Mouse (Mus musculus) intestine, embryonic 14.5 days (tissue): ENCODE measurements around the gene Patj. TPM values are rescaled to one million over a fixed set of nuclear protein-coding genes. Genes with fewer than 3 reads are reported as not detected.

ENCODE experiments used
- ATAC-seq: fragments of 200-750 bp; cut with Nextera tagmentation; replicated peaks from 2 replicates; pipeline ENCODE4 v1.8.0; 2017; ENCODE audit warnings: low read depth, moderate number of reproducible peaks, moderate TSS enrichment, moderate library complexity; ENCODE audit not compliant: low FRiP score, low TSS enrichment
- DNase-seq: peaks from one replicate; pipeline ENCODE4 v3.0.0-alpha.2; 2018; ENCODE audit warnings: low spot score
- H3K27ac ChIP-seq: fragments of 300-500 bp; sonication (generic); 2 replicates; pipeline ENCODE4 v1.5.1; 2014; ENCODE audit warnings: low read depth, mild to moderate bottlenecking, control low read depth
- H3K27me3 ChIP-seq: fragments of 300-500 bp; sonication (generic); replicated peaks from 2 replicates; pipeline ENCODE4 v1.6.1; 2014; ENCODE audit warnings: low read length, control low read depth; ENCODE audit not compliant: control insufficient read depth, insufficient read depth
- H3K36me3 ChIP-seq: fragments of 300-500 bp; sonication (generic); 2 replicates; pipeline ENCODE4 v1.6.1; 2014; ENCODE audit warnings: low read length, control low read depth; ENCODE audit not compliant: control insufficient read depth, insufficient read depth
- H3K4me1 ChIP-seq: fragments of 300-500 bp; sonication (generic); replicated peaks from 2 replicates; pipeline ENCODE4 v1.6.1; 2014; ENCODE audit warnings: low read length, control low read depth, mixed read lengths; ENCODE audit not compliant: control insufficient read depth, insufficient read depth
- H3K4me2 ChIP-seq: fragments of 300-500 bp; sonication (generic); 2 replicates; pipeline ENCODE4 v1.6.1; 2014; ENCODE audit warnings: low read length
- H3K4me3 ChIP-seq: fragments of 300-500 bp; sonication (generic); 2 replicates; pipeline ENCODE4 v1.5.1; 2014; ENCODE audit warnings: low read depth, low read length, control low read depth, mixed read lengths
- H3K9ac ChIP-seq: fragments of 300-500 bp; sonication (generic); 2 replicates; pipeline ENCODE4 v1.6.1; 2014; ENCODE audit warnings: mild to moderate bottlenecking, low read length
- H3K9me3 ChIP-seq: fragments of 300-500 bp; sonication (generic); 2 replicates; pipeline ENCODE4 v1.6.1; 2016; ENCODE audit warnings: low read length, control low read depth; ENCODE audit not compliant: control insufficient read depth
- WGBS: fragments of 180-500 bp; shearing (Covaris S2); extraction: QIAGEN DNeasy Blood & Tissue Kit; methylation state at CpG from one replicate; pipeline ENCODE4 v1.1.7; 2014; 5-methylcytosine and 5-hydroxymethylcytosine counted together
- polyA plus RNA-seq: library from polyadenylated mRNA; unstranded; fragments of >200 nt; fragmentation: Nextera tagmentation; extraction: Ambion mirVana; gene quantifications from 2 replicates; pipeline ENCODE4 v1.2.1, GENCODE M21; 2014

Patj gene
- polyA plus RNA-seq, 1 experiment from 2014 or later = 19.7 TPM

DNA sequence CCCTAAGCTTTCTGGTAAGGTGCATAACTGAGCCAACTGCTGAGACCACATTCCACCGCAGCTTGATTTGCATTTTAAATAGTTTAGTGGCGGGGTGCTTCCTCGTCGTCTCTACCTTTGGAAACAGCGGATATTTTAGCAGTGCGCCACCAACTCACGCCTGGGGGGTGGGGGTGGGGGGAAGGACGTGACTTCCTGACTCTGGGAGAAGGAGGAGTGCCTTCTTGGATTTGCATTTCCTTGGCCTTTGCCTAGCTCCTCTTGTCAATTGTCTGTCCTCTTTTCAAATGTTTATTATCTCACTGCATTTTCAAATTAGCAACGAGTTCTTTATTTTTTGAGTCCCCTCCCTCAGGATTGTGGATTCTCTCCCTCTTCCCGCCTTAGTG is 332.4 kb downstream of the Patj start:
- no peaks in the 10 kb centered on the region for H3K36me3 ChIP-seq
- peaks cover 27% of the 10 kb centered on the region for H3K27me3 ChIP-seq
- DNase-seq = no peak
- no peaks in the 10 kb centered on the region for H3K9me3 ChIP-seq
- 8% methylated on average over 10 of the region's 10 CpGs for WGBS
- H3K4me2 ChIP-seq = peak overlapping the region; percentile 57
- no peak overlapping the region for H3K4me3 ChIP-seq
- ATAC-seq = no peak
- no peak overlapping the region for H3K27ac ChIP-seq
- peaks cover 7% of the 10 kb centered on the region for H3K4me1 ChIP-seq
- H3K9ac ChIP-seq = no peak overlapping the region

- DNase-seq (no peak), ATAC-seq (no peak)
- no peaks in the 10 kb centered on the region for H3K9me3 ChIP-seq
- no peak overlapping the region for H3K27ac ChIP-seq
- peaks cover 27% of the 10 kb centered on the region for H3K27me3 ChIP-seq
- no peak overlapping the region for H3K4me3 ChIP-seq
- 59% methylated on average over 7 of the region's 7 CpGs for WGBS
- no peak overlapping the region for H3K4me2 ChIP-seq
- no peak overlapping the region for H3K9ac ChIP-seq
- peaks cover 7% of the 10 kb centered on the region for H3K4me1 ChIP-seq
- no peaks in the 10 kb centered on the region for H3K36me3 ChIP-seq
Measured at GRCm38 (mm10) chr4:98728716-98729115, 333.1 kb downstream of the Patj start.

DNA sequence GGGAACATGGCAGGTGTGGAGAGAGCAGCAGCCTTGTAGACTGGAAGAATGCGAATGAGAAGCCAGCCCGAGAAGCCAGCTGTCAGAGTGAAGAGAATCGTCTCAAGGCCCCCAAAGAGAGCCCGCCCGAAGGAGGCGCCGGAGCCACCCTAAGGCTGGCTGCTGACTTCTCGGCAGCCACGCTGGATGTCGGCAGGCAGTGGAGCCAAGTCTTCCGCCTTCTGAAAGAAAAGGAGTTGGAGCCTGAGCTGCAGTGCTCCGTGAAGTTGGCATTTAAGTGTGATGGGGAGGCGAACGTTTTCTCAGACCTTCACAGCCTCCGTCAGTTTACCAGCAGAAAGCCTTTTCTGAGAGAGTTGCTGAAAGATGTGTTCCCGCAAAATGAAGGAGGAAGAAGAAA is 338.1 kb downstream of the Patj start:
- H3K9me3 ChIP-seq = no peaks in the 10 kb centered on the region
- ATAC-seq (no peak), DNase-seq (no peak)
- no peaks in the 10 kb centered on the region for H3K4me1 ChIP-seq
- WGBS = 92% methylated on average over 16 of the region's 16 CpGs
- H3K27me3 ChIP-seq = peaks cover 4% of the 10 kb centered on the region
- H3K9ac ChIP-seq = no peak overlapping the region
- no peaks in the 10 kb centered on the region for H3K36me3 ChIP-seq
- H3K4me2 ChIP-seq = no peak overlapping the region
- H3K27ac ChIP-seq = no peak overlapping the region
- H3K4me3 ChIP-seq = no peak overlapping the region

GRCm38 (mm10) chr4:98739753-98740152 is 344.2 kb downstream of the Patj start:
- Histone ChIP-seq H3K27me3 (no peaks in the 10 kb centered on the region), H3K9me3 (no peaks in the 10 kb centered on the region), H3K9ac (no peak overlapping the region), H3K27ac (no peak overlapping the region), H3K36me3 (no peaks in the 10 kb centered on the region), H3K4me3 (no peak overlapping the region), H3K4me2 (no peak overlapping the region), H3K4me1 (0 out of 2 replicates have a peak, but pooled peaks cover 6% of the 10 kb centered on the region)
- ATAC-seq (no peak; the same call in 1 of the 2 replicates), DNase-seq (no peak)
- WGBS = 30% methylated on average over 2 of the region's 2 CpGs

DNA sequence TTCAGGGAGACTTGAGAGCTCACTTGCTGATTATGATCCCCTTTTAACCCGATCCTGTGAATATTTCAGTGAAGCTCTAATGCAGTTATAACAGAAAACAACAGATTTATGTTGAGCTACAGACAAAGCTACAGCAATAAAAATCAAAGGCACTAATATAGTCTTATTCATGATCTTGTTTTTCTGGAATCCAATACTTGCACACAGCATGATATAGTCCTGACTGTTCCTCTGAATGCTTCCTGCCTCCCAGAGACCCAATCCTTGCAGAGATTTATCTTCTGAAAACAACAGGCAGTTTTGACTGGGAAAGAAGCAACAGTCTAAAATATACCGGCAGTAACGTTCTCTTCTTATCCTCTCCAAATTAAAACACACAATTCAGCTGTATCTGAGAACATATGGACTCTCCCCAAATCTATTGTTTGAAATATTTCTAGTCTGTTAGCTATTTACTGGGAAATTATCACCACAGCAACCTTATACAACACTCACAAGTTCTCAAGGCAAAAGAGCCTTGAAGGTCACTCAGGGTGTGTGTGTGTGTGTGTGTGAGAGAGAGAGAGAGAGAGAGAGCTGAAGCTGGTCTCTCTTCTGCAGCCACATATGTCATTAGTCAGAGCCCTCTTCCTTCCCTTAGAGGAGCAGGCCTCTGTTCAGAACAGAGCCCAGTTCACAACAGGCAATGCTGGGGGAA is 347.8 kb downstream of the Patj start:
- Histone ChIP-seq H3K9ac (no peak overlapping the region), H3K36me3 (no peaks in the 10 kb centered on the region), H3K4me3 (no peak overlapping the region), H3K4me2 (no peak overlapping the region), H3K4me1 (0 out of 2 replicates have a peak, but pooled peaks cover 6% of the 10 kb centered on the region), H3K27me3 (no peaks in the 10 kb centered on the region), H3K27ac (peak overlapping the region; percentile 57), H3K9me3 (no peaks in the 10 kb centered on the region)
- no peak for ATAC-seq
- 47% methylated on average over 3 of the region's 3 CpGs for WGBS
- no peak for DNase-seq

DNA sequence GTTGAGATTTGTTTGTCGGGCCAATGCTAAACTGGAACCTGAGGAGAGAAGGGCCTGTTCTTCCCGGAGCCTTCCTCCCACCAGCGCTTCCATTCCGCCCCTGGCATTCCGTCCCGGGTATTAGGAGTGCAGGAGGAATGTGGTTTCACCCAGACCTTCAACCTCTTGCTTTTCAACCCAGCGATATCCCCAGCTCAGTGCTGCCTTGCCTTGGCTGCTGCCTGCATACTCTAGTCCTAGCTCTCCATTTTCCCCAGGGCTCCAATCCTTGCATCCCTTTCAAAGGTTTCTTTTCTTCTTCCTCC is 348.3 kb downstream of the Patj start:
- no peaks in the 10 kb centered on the region for H3K9me3 ChIP-seq
- H3K36me3 ChIP-seq = no peaks in the 10 kb centered on the region
- DNase-seq = peak; percentile 59
- H3K27me3 ChIP-seq = no peaks in the 10 kb centered on the region
- H3K4me2 ChIP-seq = no peak overlapping the region
- ATAC-seq = no peak
- WGBS = 27% methylated on average over 7 of the region's 7 CpGs
- H3K4me3 ChIP-seq = no peak overlapping the region
- 0 out of 2 replicates have a peak, but pooled peaks cover 6% of the 10 kb centered on the region for H3K4me1 ChIP-seq
- H3K9ac ChIP-seq = no peak overlapping the region
- H3K27ac ChIP-seq = peak overlapping the region; percentile 57

DNA sequence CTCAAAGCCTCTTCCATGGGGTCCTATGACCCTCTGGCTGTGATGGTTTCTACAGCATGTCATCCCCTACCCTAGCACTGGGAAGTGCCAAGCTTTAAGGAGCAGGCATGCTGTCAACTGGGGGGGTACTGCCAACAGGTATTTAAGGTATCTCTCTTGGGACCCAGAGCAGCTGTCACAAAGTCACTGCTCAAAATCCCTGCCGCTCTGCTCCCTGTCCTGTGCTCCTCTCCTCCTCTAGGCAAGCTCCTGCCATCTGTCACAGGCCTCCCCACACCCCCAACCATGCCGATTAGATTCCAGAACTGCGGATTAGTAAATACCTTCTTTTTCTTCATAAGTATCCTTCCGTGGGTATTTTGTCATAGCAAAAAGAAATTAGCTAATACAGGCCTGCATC is 358.9 kb downstream of the Patj start:
- DNase-seq = no peak
- no peaks in the 10 kb centered on the region for H3K27me3 ChIP-seq
- no peak overlapping the region for H3K27ac ChIP-seq
- H3K4me3 ChIP-seq = no peak overlapping the region
- peaks cover 8% of the 10 kb centered on the region; the same call in 1 of the 2 replicates for H3K4me1 ChIP-seq
- H3K9me3 ChIP-seq = no peaks in the 10 kb centered on the region
- WGBS = 77% methylated on average over 4 of the region's 4 CpGs
- no peaks in the 10 kb centered on the region for H3K36me3 ChIP-seq
- ATAC-seq = no peak
- H3K4me2 ChIP-seq = no peak overlapping the region
- no peak overlapping the region for H3K9ac ChIP-seq

- H3K4me3 ChIP-seq = no peak overlapping the region
- ATAC-seq (no peak), DNase-seq (no peak)
- no peaks in the 10 kb centered on the region for H3K9me3 ChIP-seq
- H3K4me1 ChIP-seq = peaks cover 8% of the 10 kb centered on the region; the same call in 1 of the 2 replicates
- 73% methylated on average over 11 of the region's 11 CpGs for WGBS
- no peaks in the 10 kb centered on the region for H3K27me3 ChIP-seq
- peaks cover 5% of the 10 kb centered on the region; the same call in 1 of the 2 replicates for H3K36me3 ChIP-seq
- no peak overlapping the region for H3K9ac ChIP-seq
- no peak overlapping the region for H3K4me2 ChIP-seq
- no peak overlapping the region for H3K27ac ChIP-seq
Measured at GRCm38 (mm10) chr4:98756141-98756540, 360.6 kb downstream of the Patj start.
